Mouse (Mus musculus): Measurements from ENCODE around the gene Xrcc4. TPM values are rescaled to one million over a fixed set of nuclear protein-coding genes. Genes with fewer than 3 reads are reported as not detected.

Gene Xrcc4
- polyA plus RNA-seq, 1 experiment from 2014 or later, result 11.8 TPM

DNA sequence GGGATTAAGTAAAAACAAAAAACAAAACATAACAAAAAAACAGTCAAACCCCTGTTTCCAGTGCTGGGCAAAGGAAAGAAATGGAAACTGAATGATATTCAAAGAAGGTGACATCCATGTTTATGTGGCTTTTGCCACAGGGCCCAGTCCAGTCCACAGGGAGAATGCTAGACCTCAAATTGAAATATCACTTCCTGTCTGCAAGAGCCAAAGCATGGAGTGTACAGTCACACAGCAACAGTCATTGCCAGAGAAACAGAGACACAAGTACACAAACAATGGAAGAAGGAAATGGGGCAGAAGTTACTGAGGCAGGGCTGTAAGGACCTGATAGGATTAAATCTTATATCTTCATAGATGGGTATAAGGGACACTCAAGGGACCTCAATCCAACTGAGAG is 79.6 kb downstream of the Xrcc4 start:
- Histone ChIP-seq H3K4me1 (replicated peaks; ENCODE audit: control insufficient read depth, insufficient read depth, low read length) (no peaks in the 10 kb centered on the region), H3K27ac (ENCODE audit: low read depth, low read length) (no peak overlapping the region), H3K4me3 (ENCODE audit: low read depth, low read length) (no peak overlapping the region), H3K27me3 (ENCODE audit: control insufficient read depth, insufficient read depth, low read length) (no peaks in the 10 kb centered on the region), H3K36me3 (ENCODE audit: control insufficient read depth, insufficient read depth, low read length) (no peaks in the 10 kb centered on the region), H3K4me2 (ENCODE audit: low read depth, low read length, severe bottlenecking) (no peak overlapping the region), H3K9ac (ENCODE audit: low read length) (no peak overlapping the region), H3K9me3 (ENCODE audit: control insufficient read depth, low read length) (no peaks in the 10 kb centered on the region)
- DNase-seq (ENCODE audit: low spot score) (no peak), ATAC-seq (replicated peaks; ENCODE audit: low FRiP score) (no peak)

GRCm38 (mm10) chr13:90005561-90005960 is 83.8 kb downstream of the Xrcc4 start:
- Histone ChIP-seq H3K4me3 (ENCODE audit: low read depth, low read length) (no peak overlapping the region), H3K36me3 (ENCODE audit: control insufficient read depth, insufficient read depth, low read length) (no peaks in the 10 kb centered on the region), H3K9ac (ENCODE audit: low read length) (no peak overlapping the region), H3K27me3 (ENCODE audit: control insufficient read depth, insufficient read depth, low read length) (no peaks in the 10 kb centered on the region), H3K27ac (ENCODE audit: low read depth, low read length) (no peak overlapping the region), H3K9me3 (ENCODE audit: control insufficient read depth, low read length) (no peaks in the 10 kb centered on the region), H3K4me1 (replicated peaks; ENCODE audit: control insufficient read depth, insufficient read depth, low read length) (no peaks in the 10 kb centered on the region), H3K4me2 (ENCODE audit: low read depth, low read length, severe bottlenecking) (no peak overlapping the region)
- 97% methylated on average over 1 of the region's 1 CpGs for WGBS
- DNase-seq (ENCODE audit: low spot score) (no peak), ATAC-seq (replicated peaks; ENCODE audit: low FRiP score) (no peak)

DNA sequence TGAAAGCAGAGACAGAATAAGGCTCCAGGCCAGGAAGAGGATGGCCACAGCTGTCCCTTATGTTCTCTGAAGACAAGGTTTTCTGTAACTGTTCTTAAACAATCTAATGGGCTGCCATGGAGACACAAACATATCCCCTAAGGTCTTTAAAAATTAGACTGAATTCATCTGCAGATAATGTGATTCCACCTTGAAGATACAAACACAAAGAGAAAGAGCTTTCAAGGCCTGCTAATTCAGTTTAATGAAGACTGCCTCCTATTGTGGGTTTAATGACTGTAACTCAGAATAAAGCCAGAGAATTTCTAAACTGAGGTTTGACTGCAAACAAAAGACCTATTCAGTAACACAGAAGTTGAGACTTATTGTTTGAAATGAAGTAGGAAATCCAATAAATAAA is 91.9 kb downstream of the Xrcc4 start:
- Histone ChIP-seq H3K9ac (ENCODE audit: low read length) (no peak overlapping the region), H3K9me3 (ENCODE audit: control insufficient read depth, low read length) (no peaks in the 10 kb centered on the region), H3K36me3 (ENCODE audit: control insufficient read depth, insufficient read depth, low read length) (no peaks in the 10 kb centered on the region), H3K4me3 (ENCODE audit: low read depth, low read length) (no peak overlapping the region), H3K27ac (ENCODE audit: low read depth, low read length) (no peak overlapping the region), H3K27me3 (ENCODE audit: control insufficient read depth, insufficient read depth, low read length) (no peaks in the 10 kb centered on the region), H3K4me2 (ENCODE audit: low read depth, low read length, severe bottlenecking) (no peak overlapping the region), H3K4me1 (replicated peaks; ENCODE audit: control insufficient read depth, insufficient read depth, low read length) (no peaks in the 10 kb centered on the region; the same call in 1 of the 2 replicates)
- 0 out of 2 replicates have a peak, but pooled peaks have one; percentile 39 for ATAC-seq (replicated peaks; ENCODE audit: low FRiP score)
- DNase-seq (ENCODE audit: low spot score), result no peak

DNA sequence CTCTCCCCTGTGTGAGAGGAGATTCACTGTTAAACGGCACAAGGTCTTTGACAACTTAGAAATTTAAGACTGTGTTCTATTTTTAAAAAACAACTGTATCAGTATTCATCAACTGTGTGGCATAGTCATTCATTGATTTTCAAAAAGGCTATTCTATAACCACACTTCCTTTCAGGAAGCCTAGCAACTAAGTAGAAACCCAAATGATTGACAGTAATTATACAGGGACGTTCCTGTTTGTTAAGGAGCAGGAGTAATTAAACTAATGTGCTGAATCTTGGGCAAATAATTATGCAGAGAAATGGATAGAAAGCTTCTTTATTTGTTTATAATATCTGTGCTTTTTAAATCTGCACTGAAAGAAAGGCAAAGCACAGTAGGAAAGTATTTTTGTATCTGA is 103.3 kb downstream of the Xrcc4 start:
- no peak for DNase-seq (ENCODE audit: low spot score)

GRCm38 (mm10) chr13:89970940-89971339 is 118.5 kb downstream of the Xrcc4 start:
- no peaks in the 10 kb centered on the region for H3K9me3 ChIP-seq (ENCODE audit: control insufficient read depth, low read length)
- H3K9ac ChIP-seq (ENCODE audit: low read length), result no peak overlapping the region
- H3K36me3 ChIP-seq (ENCODE audit: control insufficient read depth, insufficient read depth, low read length), result no peaks in the 10 kb centered on the region
- H3K4me1 ChIP-seq (replicated peaks; ENCODE audit: control insufficient read depth, insufficient read depth, low read length), result no peaks in the 10 kb centered on the region
- H3K27ac ChIP-seq (ENCODE audit: low read depth, low read length), result no peak overlapping the region
- ATAC-seq (replicated peaks; ENCODE audit: low FRiP score), result no peak
- H3K4me3 ChIP-seq (ENCODE audit: low read depth, low read length), result no peak overlapping the region
- no peak overlapping the region for H3K4me2 ChIP-seq (ENCODE audit: low read depth, low read length, severe bottlenecking)
- WGBS, result 83% methylated on average over 3 of the region's 3 CpGs
- DNase-seq (ENCODE audit: low spot score), result no peak
- H3K27me3 ChIP-seq (ENCODE audit: control insufficient read depth, insufficient read depth, low read length), result no peaks in the 10 kb centered on the region

More for the DNA sequence above, 103.3 kb downstream of the Xrcc4 start:
- WGBS, result 30% methylated on average over 2 of the region's 2 CpGs
- H3K9ac ChIP-seq (ENCODE audit: low read length), result no peak overlapping the region
- H3K9me3 ChIP-seq (ENCODE audit: control insufficient read depth, low read length), result no peaks in the 10 kb centered on the region
- H3K36me3 ChIP-seq (ENCODE audit: control insufficient read depth, insufficient read depth, low read length), result no peaks in the 10 kb centered on the region
- no peak overlapping the region for H3K4me2 ChIP-seq (ENCODE audit: low read depth, low read length, severe bottlenecking)
- H3K27me3 ChIP-seq (ENCODE audit: control insufficient read depth, insufficient read depth, low read length), result no peaks in the 10 kb centered on the region
- no peaks in the 10 kb centered on the region for H3K4me1 ChIP-seq (replicated peaks; ENCODE audit: control insufficient read depth, insufficient read depth, low read length)
- no peak overlapping the region for H3K27ac ChIP-seq (ENCODE audit: low read depth, low read length)
- H3K4me3 ChIP-seq (ENCODE audit: low read depth, low read length), result no peak overlapping the region
- ATAC-seq (replicated peaks; ENCODE audit: low FRiP score), result peak; percentile 70

GRCm38 (mm10) chr13:89968671-89969070 is 120.7 kb downstream of the Xrcc4 start:
- ATAC-seq (replicated peaks; ENCODE audit: low FRiP score), result no peak
- no peaks in the 10 kb centered on the region for H3K9me3 ChIP-seq (ENCODE audit: control insufficient read depth, low read length)
- H3K27ac ChIP-seq (ENCODE audit: low read depth, low read length), result no peak overlapping the region
- no peaks in the 10 kb centered on the region for H3K36me3 ChIP-seq (ENCODE audit: control insufficient read depth, insufficient read depth, low read length)
- no peak overlapping the region for H3K9ac ChIP-seq (ENCODE audit: low read length)
- H3K4me2 ChIP-seq (ENCODE audit: low read depth, low read length, severe bottlenecking), result no peak overlapping the region
- H3K4me1 ChIP-seq (replicated peaks; ENCODE audit: control insufficient read depth, insufficient read depth, low read length), result no peaks in the 10 kb centered on the region
- no peaks in the 10 kb centered on the region for H3K27me3 ChIP-seq (ENCODE audit: control insufficient read depth, insufficient read depth, low read length)
- no peak overlapping the region for H3K4me3 ChIP-seq (ENCODE audit: low read depth, low read length)
- DNase-seq (ENCODE audit: low spot score), result no peak

DNA sequence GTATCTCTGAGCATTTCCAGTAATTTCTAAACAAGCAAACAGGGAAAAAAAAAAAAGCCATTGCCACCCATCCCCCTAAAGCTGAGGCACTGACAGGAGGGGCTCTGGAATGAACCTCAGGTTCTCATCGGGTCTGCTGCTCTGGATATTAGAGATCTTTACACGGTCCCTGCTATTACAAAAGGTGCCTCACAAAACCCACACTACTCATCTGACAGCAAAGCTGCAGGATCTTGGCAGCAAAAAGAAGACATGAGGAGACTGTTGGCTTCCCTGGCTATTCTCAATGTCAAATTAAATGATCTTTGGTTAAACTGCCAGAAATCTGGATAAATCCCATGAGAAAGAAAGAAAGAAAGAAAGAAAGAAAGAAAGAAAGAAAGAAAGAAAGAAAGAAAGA is 145.1 kb downstream of the Xrcc4 start:
- DNase-seq (ENCODE audit: low spot score) (no peak), ATAC-seq (replicated peaks; ENCODE audit: low FRiP score) (no peak)
- 65% methylated on average over 2 of the region's 2 CpGs for WGBS
- Histone ChIP-seq H3K4me3 (ENCODE audit: low read depth, low read length) (no peak overlapping the region), H3K9ac (ENCODE audit: low read length) (no peak overlapping the region), H3K27ac (ENCODE audit: low read depth, low read length) (no peak overlapping the region), H3K4me1 (replicated peaks; ENCODE audit: control insufficient read depth, insufficient read depth, low read length) (no peaks in the 10 kb centered on the region), H3K27me3 (ENCODE audit: control insufficient read depth, insufficient read depth, low read length) (no peaks in the 10 kb centered on the region), H3K9me3 (ENCODE audit: control insufficient read depth, low read length) (no peaks in the 10 kb centered on the region), H3K4me2 (ENCODE audit: low read depth, low read length, severe bottlenecking) (no peak overlapping the region), H3K36me3 (ENCODE audit: control insufficient read depth, insufficient read depth, low read length) (no peaks in the 10 kb centered on the region)

DNA sequence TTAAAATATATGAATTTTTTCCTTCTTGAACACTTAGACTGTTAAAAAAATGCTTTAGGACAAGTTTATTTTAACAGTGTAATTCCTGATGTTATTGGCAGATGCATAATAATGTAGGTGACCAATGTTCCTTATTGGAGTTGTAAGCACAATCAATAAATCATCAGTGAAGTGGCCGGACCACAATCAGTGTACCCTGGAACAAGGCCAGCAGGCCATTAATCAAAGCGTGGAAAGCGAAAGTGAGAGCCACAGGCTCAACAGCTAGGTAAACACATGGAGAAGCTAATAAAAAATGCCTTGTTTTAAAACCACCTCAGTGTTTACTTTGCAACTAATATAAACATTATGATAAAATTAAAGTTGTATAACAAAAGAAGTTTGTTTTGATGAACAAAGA is 159.9 kb downstream of the Xrcc4 start:
- DNase-seq (ENCODE audit: low spot score) (no peak), ATAC-seq (replicated peaks; ENCODE audit: low FRiP score) (no peak)
- Histone ChIP-seq H3K4me3 (ENCODE audit: low read depth, low read length) (no peak overlapping the region), H3K27me3 (ENCODE audit: control insufficient read depth, insufficient read depth, low read length) (no peaks in the 10 kb centered on the region), H3K4me1 (replicated peaks; ENCODE audit: control insufficient read depth, insufficient read depth, low read length) (no peaks in the 10 kb centered on the region), H3K27ac (ENCODE audit: low read depth, low read length) (no peak overlapping the region), H3K4me2 (ENCODE audit: low read depth, low read length, severe bottlenecking) (no peak overlapping the region), H3K36me3 (ENCODE audit: control insufficient read depth, insufficient read depth, low read length) (no peaks in the 10 kb centered on the region), H3K9ac (ENCODE audit: low read length) (no peak overlapping the region), H3K9me3 (ENCODE audit: control insufficient read depth, low read length) (no peaks in the 10 kb centered on the region)
- 58% methylated on average over 3 of the region's 3 CpGs for WGBS

DNA sequence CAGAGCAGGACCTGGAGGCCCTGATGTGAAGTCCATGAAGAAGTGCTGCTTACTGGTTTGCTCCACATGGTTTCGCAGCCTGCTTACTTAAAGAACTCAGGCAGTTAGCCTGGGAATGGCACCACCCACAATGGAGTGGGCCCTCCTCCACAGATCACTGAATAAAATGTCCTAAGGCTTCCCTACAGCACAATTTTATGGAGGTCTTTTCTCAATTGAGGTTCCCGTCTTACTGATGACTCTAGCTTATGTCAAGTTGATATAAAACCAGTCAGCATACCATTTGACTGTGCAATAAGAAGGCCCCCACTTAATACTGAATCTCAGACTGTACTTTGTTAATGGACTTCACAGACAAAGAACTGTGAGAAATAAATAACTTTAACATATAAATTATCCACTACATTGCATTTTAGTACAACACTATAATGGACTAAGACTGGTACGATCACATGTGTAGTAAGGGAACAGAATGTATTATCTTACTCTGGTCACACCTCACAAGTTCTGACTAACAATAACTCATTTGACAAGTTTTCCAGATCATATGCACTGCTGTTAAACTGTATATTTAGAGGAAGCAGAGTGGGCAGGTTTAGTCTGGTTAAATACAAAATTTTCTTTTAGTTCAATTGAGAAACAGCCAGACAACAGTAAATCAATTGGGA is 170.5 kb downstream of the Xrcc4 start:
- Histone ChIP-seq H3K27me3 (ENCODE audit: control insufficient read depth, insufficient read depth, low read length) (no peaks in the 10 kb centered on the region), H3K4me2 (ENCODE audit: low read depth, low read length, severe bottlenecking) (no peak overlapping the region), H3K27ac (ENCODE audit: low read depth, low read length) (no peak overlapping the region), H3K4me3 (ENCODE audit: low read depth, low read length) (no peak overlapping the region), H3K36me3 (ENCODE audit: control insufficient read depth, insufficient read depth, low read length) (no peaks in the 10 kb centered on the region), H3K4me1 (replicated peaks; ENCODE audit: control insufficient read depth, insufficient read depth, low read length) (no peaks in the 10 kb centered on the region), H3K9me3 (ENCODE audit: control insufficient read depth, low read length) (no peaks in the 10 kb centered on the region), H3K9ac (ENCODE audit: low read length) (no peak overlapping the region)
- DNase-seq (ENCODE audit: low spot score), result no peak
- 95% methylated on average over 3 of the region's 3 CpGs for WGBS
- ATAC-seq (replicated peaks; ENCODE audit: low FRiP score), result no peak
